Mouse (Mus musculus): ENCODE results near the gene Dck. TPM values are rescaled to one million over a fixed set of nuclear protein-coding genes. Genes with fewer than 3 reads are reported as not detected.

Gene Dck
- polyA plus RNA-seq, 1 experiment from 2014 or later = 10.7 TPM

DNA sequence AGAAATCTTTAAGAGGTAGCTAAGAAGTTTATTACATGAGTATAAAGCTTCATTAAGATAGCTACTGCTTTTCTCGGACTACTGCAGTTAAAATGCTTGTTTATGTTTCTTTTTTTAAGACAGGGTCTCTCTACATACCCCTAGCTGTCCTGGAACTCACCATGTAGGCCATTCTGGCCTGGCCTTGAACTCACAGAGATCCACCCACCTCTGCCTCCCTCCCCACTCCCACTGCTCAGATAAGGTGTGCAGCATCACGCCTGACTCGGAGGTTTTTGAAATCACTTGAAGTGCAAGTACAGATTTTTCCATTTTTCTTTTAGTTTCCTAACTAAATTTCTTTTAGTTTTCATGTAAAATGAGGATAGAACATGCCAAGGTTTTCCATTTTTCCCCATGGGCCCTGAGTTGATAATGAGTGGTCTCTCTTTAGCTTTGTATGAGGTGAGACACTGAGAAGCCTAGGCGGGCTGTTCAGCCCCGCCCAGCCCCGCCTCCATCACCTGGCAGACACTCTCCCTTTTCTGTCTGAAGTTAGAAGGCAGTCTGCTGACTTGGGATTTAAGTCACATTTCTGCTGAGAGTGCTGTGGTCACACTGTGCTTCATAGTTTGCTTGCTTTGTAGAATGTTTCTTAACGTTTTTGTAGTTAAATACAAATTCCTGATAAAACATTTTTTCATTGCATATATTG, 17.4 kb downstream of the Dck start:
- no peak overlapping the region for H3K27ac ChIP-seq (ENCODE audit: low read depth, low read length)
- no peak; the same call in 1 of the 2 replicates for ATAC-seq

DNA sequence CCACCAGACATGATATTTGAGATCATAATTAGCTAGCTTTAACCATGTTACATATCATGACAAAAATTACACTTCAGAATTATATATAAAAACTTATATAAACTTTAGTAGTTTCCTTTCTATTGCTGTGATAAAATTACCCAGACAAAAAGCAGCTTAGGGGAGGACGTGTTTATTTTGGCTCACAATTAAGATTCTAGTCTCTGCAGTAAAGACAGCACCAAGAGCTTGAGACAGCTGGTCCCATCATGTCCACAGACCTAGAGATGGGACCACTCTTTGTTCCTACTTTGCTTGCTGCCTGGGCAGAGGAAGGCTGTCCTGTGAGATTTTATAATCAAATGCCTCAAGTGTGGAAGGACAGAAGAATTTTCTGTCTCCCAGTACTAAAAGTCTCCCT, 20.3 kb downstream of the Dck start:
- H3K36me3 ChIP-seq (ENCODE audit: control insufficient read depth, insufficient read depth) = 0 out of 2 replicates have a peak, but pooled peaks cover 4% of the 10 kb centered on the region
- TF ChIP-seq CTCF (IDR thresholded peaks at IDR 0.05; ENCODE audit: low read depth) = no peak
- no peak for ATAC-seq
- H3K27ac ChIP-seq (ENCODE audit: low read depth, low read length) = no peak overlapping the region
- no peak overlapping the region for H3K4me2 ChIP-seq (replicated peaks; ENCODE audit: low read depth)
- no peaks in the 10 kb centered on the region for H3K27me3 ChIP-seq (replicated peaks; ENCODE audit: control insufficient read depth, insufficient read depth, low read length)
- no peak overlapping the region for H3K4me3 ChIP-seq (ENCODE audit: low read depth, low read length)
- no peaks in the 10 kb centered on the region for H3K4me1 ChIP-seq (replicated peaks; ENCODE audit: control insufficient read depth, insufficient read depth, low read length)
- H3K9me3 ChIP-seq (ENCODE audit: control insufficient read depth) = no peaks in the 10 kb centered on the region
- 77% methylated on average over 1 of the region's 1 CpGs for WGBS
- no peak overlapping the region for H3K9ac ChIP-seq (ENCODE audit: low read depth, low read length)

More for the DNA sequence above, 17.4 kb downstream of the Dck start:
- no peaks in the 10 kb centered on the region for H3K27me3 ChIP-seq (replicated peaks; ENCODE audit: control insufficient read depth, insufficient read depth, low read length)
- no peak for TF ChIP-seq CTCF (IDR thresholded peaks at IDR 0.05; ENCODE audit: low read depth)
- no peak overlapping the region for H3K9ac ChIP-seq (ENCODE audit: low read depth, low read length)
- H3K4me1 ChIP-seq (replicated peaks; ENCODE audit: control insufficient read depth, insufficient read depth, low read length) = no peaks in the 10 kb centered on the region
- no peaks in the 10 kb centered on the region for H3K9me3 ChIP-seq (ENCODE audit: control insufficient read depth)
- 49% methylated on average over 7 of the region's 7 CpGs for WGBS
- H3K36me3 ChIP-seq (ENCODE audit: control insufficient read depth, insufficient read depth) = peaks cover 14% of the 10 kb centered on the region; the same call in 1 of the 2 replicates
- no peak overlapping the region for H3K4me2 ChIP-seq (replicated peaks; ENCODE audit: low read depth)
- no peak overlapping the region for H3K4me3 ChIP-seq (ENCODE audit: low read depth, low read length)

DNA sequence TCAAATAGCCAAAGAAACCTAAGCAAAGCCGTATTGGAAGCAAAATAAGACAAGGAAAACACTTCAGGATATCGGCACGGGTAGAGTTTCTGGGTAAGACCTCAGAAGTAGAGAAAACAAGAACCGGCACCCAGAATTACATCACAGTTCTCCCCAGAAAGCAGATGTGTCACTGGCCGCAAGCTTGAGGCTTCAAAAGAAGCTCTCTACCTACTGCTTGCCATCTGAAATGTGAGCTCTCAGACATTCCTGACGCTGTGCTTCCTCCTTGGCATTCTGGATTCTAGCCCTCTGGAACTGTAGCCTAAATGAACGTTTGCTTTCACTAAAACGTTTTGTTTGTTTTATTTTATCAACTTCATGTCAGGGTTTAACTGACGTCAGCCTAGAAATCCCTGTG, 25.9 kb downstream of the Dck start:
- TF ChIP-seq CTCF (IDR thresholded peaks at IDR 0.05; ENCODE audit: low read depth) = no peak
- no peaks in the 10 kb centered on the region for H3K36me3 ChIP-seq (ENCODE audit: control insufficient read depth, insufficient read depth)
- no peak for ATAC-seq
- H3K4me2 ChIP-seq (replicated peaks; ENCODE audit: low read depth) = no peak overlapping the region
- 36% methylated on average over 9 of the region's 9 CpGs for WGBS
- H3K4me1 ChIP-seq (replicated peaks; ENCODE audit: control insufficient read depth, insufficient read depth, low read length) = no peaks in the 10 kb centered on the region
- no peaks in the 10 kb centered on the region for H3K27me3 ChIP-seq (replicated peaks; ENCODE audit: control insufficient read depth, insufficient read depth, low read length)
- no peak overlapping the region for H3K4me3 ChIP-seq (ENCODE audit: low read depth, low read length)
- no peak overlapping the region for H3K9ac ChIP-seq (ENCODE audit: low read depth, low read length)
- H3K9me3 ChIP-seq (ENCODE audit: control insufficient read depth) = no peaks in the 10 kb centered on the region
- no peak overlapping the region for H3K27ac ChIP-seq (ENCODE audit: low read depth, low read length)

DNA sequence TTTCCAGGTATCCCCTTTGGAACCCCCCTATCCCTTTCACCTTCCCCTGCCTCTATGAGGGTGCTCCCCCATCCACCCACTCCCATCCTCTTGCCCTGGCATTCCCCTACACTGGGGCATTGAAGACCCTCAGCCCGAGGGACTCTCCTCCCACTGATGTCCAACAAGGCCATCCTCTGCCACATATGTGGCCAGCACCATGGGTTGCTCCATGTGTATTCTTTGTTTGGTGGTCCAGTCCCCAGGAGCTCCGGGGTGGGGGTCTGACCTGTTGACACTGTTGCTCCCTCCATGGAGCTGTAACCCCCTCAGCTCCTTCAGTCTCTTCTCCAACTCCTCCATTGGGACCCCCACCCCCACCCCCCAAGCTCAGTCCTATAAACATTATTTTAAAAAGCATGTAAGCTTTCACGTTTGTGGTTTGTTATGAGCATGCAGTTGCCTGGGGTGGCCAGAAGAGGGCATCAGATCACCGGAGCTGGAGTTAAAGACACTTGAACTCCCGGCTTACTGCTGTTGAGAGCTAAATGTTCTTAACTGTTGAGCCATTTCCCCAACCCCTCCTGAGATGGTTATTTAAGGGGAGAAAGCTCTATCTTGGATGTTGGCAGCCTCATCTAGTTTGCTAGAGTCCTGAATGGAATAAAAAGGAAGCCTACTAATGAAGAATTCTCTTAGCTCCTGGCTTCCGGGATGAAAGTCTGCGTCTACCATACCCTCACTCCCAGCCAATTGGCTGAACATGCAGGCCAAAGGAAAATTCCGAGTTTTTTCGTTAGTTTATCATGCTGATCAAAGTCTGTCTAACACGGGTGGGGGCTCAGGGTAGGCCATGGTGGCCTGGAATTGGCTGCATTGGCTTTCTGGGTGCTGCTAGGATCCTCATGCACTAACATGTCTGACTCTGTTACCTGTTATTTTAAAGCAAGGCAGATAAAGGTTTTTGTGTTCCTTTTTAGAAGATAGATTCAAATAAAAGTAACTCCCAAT, 26.8 kb downstream of the Dck start:
- H3K9me3 ChIP-seq (ENCODE audit: control insufficient read depth) = no peaks in the 10 kb centered on the region
- TF ChIP-seq CTCF (IDR thresholded peaks at IDR 0.05; ENCODE audit: low read depth) = peak; percentile 89
- no peak for ATAC-seq
- no peak overlapping the region for H3K4me2 ChIP-seq (replicated peaks; ENCODE audit: low read depth)
- no peak overlapping the region for H3K9ac ChIP-seq (ENCODE audit: low read depth, low read length)
- no peak overlapping the region for H3K27ac ChIP-seq (ENCODE audit: low read depth, low read length)
- H3K4me1 ChIP-seq (replicated peaks; ENCODE audit: control insufficient read depth, insufficient read depth, low read length) = no peaks in the 10 kb centered on the region
- no peaks in the 10 kb centered on the region for H3K27me3 ChIP-seq (replicated peaks; ENCODE audit: control insufficient read depth, insufficient read depth, low read length)
- no peaks in the 10 kb centered on the region for H3K36me3 ChIP-seq (ENCODE audit: control insufficient read depth, insufficient read depth)
- 32% methylated on average over 10 of the region's 10 CpGs for WGBS
- no peak overlapping the region for H3K4me3 ChIP-seq (ENCODE audit: low read depth, low read length)

DNA sequence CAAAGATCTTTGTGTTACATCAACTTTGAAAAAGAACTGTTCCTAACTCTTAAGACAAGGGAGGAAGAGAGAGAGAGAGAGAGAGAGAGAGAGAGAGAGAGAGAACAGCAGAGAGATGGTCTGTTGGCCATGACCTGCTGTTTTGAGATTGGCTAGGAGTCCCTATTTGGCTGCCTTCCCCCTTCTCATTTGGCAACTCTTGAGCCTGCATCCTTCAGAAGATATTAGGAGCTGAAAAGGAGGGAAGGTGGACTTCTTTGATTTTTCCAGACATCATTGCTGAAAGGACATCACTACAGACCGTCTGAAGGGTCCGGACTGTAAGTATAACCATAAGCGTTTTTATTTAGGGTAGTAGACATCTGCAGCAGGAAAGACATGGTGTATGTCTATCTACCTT, 28.9 kb downstream of the Dck start:
- no peaks in the 10 kb centered on the region for H3K4me1 ChIP-seq (replicated peaks; ENCODE audit: control insufficient read depth, insufficient read depth, low read length)
- no peak overlapping the region for H3K4me2 ChIP-seq (replicated peaks; ENCODE audit: low read depth)
- no peak overlapping the region for H3K27ac ChIP-seq (ENCODE audit: low read depth, low read length)
- H3K4me3 ChIP-seq (ENCODE audit: low read depth, low read length) = no peak overlapping the region
- H3K36me3 ChIP-seq (ENCODE audit: control insufficient read depth, insufficient read depth) = no peaks in the 10 kb centered on the region
- 91% methylated on average over 3 of the region's 3 CpGs for WGBS
- no peaks in the 10 kb centered on the region for H3K27me3 ChIP-seq (replicated peaks; ENCODE audit: control insufficient read depth, insufficient read depth, low read length)
- no peak overlapping the region for H3K9ac ChIP-seq (ENCODE audit: low read depth, low read length)
- no peak for TF ChIP-seq CTCF (IDR thresholded peaks at IDR 0.05; ENCODE audit: low read depth)
- no peaks in the 10 kb centered on the region for H3K9me3 ChIP-seq (ENCODE audit: control insufficient read depth)
- no peak for ATAC-seq

DNA sequence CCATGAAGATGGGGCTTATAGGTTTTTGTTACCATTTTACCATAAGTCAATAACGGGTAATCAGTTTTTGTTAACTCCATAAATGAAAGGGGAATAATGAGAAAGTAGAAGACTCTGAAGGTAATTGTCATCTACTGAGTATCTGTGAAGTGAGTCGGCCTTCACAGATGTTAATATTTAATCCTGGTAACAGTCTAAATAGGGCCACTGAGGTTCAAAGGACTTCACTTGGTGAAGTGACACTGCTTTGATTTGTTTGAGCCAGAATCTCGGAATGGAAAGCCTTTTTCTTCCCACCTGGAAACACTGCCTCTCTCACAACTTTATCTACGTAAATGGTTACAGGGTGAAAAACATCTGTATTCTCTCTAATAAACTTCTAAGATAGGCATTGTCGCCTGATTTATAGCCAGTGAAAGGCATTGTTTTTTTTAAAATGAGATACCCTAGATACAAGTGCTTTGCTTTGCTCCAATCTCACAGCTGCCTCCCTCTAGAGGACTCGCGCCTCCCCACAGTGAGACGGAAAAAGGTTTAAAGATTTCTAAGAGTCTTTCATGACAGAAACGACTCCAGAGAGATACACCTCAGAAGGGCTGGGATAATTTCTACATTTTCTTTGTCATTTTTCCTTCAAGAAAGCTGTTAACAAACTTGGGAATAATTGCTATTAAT, 31.3 kb downstream of the Dck start:
- Histone ChIP-seq H3K36me3 (ENCODE audit: control insufficient read depth, insufficient read depth) (no peaks in the 10 kb centered on the region), H3K27me3 (replicated peaks; ENCODE audit: control insufficient read depth, insufficient read depth, low read length) (no peaks in the 10 kb centered on the region), H3K4me2 (replicated peaks; ENCODE audit: low read depth) (peak overlapping the region; percentile 46), H3K9ac (ENCODE audit: low read depth, low read length) (no peak overlapping the region), H3K9me3 (ENCODE audit: control insufficient read depth) (no peaks in the 10 kb centered on the region), H3K27ac (ENCODE audit: low read depth, low read length) (peak overlapping the region; percentile 58), H3K4me3 (ENCODE audit: low read depth, low read length) (no peak overlapping the region), H3K4me1 (replicated peaks; ENCODE audit: control insufficient read depth, insufficient read depth, low read length) (no peaks in the 10 kb centered on the region)
- WGBS = 24% methylated on average over 9 of the region's 9 CpGs
- ATAC-seq = peak; percentile 69
- TF ChIP-seq CTCF (IDR thresholded peaks at IDR 0.05; ENCODE audit: low read depth) = no peak
